Mouse (Mus musculus) cerebellum, adult 2 months (tissue): ENCODE measurements around the gene Gbe1.

ENCODE experiments used
- CTCF ChIP-seq: fragments of 200-500 bp; IDR thresholded peaks from 2 replicates; pipeline ENCODE4 v1.5.1; 2011; ENCODE audit warnings: low read depth, mild to moderate bottlenecking, control low read depth, low read length, moderate library complexity, borderline replicate concordance; ENCODE audit not compliant: insufficient read depth
- POLR2A ChIP-seq: fragments of 200-500 bp; IDR thresholded peaks from 2 replicates; pipeline ENCODE4 v1.6.1; 2011; ENCODE audit warnings: low read length, control low read depth, borderline replicate concordance; ENCODE audit not compliant: insufficient read depth

DNA sequence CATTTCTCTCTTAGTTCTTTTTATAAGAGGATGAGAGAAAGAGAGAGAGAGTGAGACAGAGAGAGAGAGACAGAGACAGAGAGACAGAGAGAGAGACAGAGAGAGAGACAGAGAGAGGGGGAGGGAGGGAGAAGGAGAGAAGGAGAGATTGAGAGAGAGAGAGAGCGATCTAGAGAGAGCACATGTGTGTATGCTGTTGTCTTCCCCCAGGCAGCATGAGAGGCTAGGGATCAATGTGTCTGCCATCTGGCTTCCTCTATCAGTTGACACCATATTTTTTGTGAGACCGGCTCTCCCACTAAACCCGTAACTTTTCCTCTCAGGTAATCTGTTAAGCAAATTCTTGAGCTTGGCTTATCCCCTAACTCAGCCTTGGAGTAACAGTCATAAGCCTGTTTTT, 304.4 kb downstream of the Gbe1 start:
- no peak for TF ChIP-seq CTCF
- TF ChIP-seq POLR2A, result no peak
